Mouse (Mus musculus) cerebellum, adult 2 months (tissue): ENCODE results near the gene Nrcam.

Experiments used
- CTCF ChIP-seq: fragments of 200-500 bp; IDR thresholded peaks from 2 replicates; pipeline ENCODE4 v1.5.1; 2011; ENCODE audit warnings: low read depth, mild to moderate bottlenecking, control low read depth, low read length, moderate library complexity, borderline replicate concordance; ENCODE audit not compliant: insufficient read depth
- POLR2A ChIP-seq: fragments of 200-500 bp; IDR thresholded peaks from 2 replicates; pipeline ENCODE4 v1.6.1; 2011; ENCODE audit warnings: low read length, control low read depth, borderline replicate concordance; ENCODE audit not compliant: insufficient read depth

DNA sequence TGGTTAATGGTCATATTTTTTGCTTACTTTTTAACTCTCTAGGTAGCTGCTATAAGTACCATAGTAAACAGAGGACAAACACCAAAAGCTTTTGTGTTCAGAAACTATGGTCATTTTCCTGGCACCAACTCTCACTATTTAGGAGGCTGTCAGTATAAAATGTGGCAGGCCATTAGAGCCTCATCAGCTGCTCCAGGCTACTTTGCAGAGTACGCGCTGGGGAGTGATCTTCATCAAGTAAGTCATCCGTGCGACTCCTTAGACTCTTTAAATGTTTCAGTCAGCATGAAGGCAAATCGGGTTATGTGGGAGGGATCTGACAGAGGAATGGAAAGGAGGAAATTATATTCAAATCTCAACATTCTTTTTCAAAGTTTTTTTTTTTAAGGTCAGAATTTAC, 23.8 kb upstream of the Nrcam start:
- TF ChIP-seq CTCF (no peak), POLR2A (no peak)
